Mouse (Mus musculus): ENCODE measurements around the gene Klf1.
A peak's percentile ranks its signal among the peaks of the same experiment; 100 is the strongest.
"Not testable (repeated sequence)": the region's sequence is repeated elsewhere in the genome, so short reads cannot be mapped to it uniquely, and the experiment has no call there.

Gene Klf1

DNA sequence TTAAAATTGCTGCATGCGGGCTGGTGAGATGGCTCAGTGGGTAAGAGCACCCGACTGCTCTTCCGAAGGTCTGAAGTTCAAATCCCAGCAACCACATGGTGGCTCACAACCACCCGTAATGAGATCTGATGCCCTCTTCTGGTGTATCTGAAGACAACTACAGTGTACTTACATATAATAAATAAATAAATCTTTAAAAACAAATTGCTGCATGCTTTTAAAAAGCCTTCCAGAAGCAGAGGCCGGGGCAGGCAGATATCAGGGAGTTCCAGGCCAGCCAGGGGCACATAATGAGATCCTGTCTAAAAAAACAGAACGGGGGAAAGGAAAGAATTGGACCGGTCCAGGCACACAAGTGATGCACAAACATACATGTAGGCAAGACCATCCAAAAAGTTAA, 6.3 kb downstream of the Klf1 start:
- not testable (repeated sequence) for DNase-seq

- DNase-seq, result peak; percentile 78
These were observed 6.9 kb downstream of the Klf1 start, which contains the start of gene Dnase2a for GRCm38 (mm10) chr8:84908421-84909161. Gene Dnase2a, plus strand, starts transcription at chr8:84908560.

- no peak for DNase-seq
These were observed 7.5 kb downstream of the Klf1 start for GRCm38 (mm10) chr8:84909162-84909767.

GRCm38 (mm10) chr8:84909949-84910348, 8.2 kb downstream of the Klf1 start:
- no peak for DNase-seq

DNA sequence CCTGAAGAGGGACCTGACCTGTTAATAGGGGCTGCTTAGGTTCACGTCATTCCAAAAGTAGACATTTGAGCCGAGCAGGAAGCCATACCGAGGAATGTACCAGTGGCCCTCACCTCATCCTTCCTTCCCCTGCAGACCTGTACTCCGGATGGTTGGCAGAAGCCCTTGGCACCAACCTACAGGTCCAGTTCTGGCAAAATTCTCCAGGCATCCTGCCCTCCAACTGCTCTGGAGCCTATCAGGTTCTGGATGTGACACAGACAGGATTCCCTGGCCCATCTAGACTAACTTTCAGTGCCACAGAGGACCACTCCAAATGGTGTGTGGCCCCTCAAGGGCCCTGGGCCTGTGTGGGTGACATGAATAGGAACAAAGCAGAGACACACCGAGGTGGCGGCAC, 8.8 kb downstream of the Klf1 start:
- no peak for DNase-seq

- no peak for DNase-seq
These were observed 10.1 kb downstream of the Klf1 start for GRCm38 (mm10) chr8:84911854-84912253.

- no peak for DNase-seq
These were observed 10.7 kb downstream of the Klf1 start for GRCm38 (mm10) chr8:84912391-84912790.

- DNase-seq, result peak; percentile 83
These were observed 11.3 kb downstream of the Klf1 start for GRCm38 (mm10) chr8:84912895-84913501.

DNA sequence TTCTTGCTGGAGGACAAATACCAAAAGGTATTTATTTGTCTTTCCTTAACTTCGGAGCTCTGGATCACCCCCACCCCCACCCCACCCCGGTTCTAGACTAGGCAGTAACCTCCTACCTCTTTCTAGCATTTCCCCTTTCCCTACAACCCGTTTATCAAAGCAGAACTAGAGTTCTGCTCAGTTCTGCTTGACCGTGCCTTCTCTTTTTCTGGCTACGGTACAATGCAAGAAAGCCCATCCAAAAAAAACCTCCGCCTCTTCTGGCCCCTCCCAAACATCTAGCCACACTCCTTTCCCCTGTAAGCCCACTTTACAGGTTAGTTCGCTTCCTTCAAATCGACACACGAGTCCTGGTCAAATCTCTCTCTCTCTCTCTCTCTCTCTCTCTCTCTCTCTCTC, 11.8 kb downstream of the Klf1 start:
- no peak for DNase-seq

DNA sequence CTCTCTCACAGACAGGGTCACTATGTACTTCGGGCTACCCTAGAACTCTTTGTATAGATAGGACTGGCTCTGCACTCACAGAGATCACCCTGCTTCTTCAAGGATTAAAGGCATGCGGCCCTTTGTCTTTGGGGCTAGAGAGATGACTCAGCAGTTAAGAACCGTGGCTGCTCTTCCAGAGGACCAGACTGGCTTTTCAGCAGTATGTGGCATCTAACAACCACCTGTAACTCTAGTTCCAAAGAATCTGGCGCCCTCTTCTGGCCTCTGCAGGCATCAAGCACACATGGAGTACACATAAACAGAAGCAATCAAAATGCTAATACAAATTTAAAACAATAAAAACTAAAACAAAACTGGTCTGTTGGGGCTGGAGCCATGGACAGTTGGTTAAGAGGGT, 12.2 kb downstream of the Klf1 start:
- peak; percentile 69 for DNase-seq

- DNase-seq, result no peak
These were observed 13.5 kb downstream of the Klf1 start for GRCm38 (mm10) chr8:84915269-84915668.

DNA sequence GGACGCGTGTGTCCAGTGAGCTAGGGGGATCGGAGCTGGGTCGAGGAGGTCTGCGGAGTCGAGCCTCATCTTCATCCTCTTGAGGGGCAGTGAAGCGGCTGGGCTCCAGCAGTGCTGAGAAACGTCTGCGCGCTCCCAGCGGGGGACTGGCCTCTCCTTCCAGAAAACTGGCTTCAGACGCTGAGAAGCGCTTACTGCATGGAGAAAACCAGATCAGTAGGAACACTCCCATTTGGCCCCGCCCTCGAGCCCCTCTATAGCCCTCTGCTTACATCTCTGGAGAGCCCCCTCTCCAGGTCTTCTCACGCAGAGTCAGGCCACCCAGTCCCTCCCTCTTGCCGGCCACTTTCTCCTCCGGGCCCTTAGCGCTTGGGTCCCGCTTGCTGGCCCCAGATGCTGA, 16.1 kb downstream of the Klf1 start:
- no peak for DNase-seq

GRCm38 (mm10) chr8:84918646-84919045, 16.9 kb downstream of the Klf1 start:
- DNase-seq, result no peak

- no peak for DNase-seq
These were observed 19.9 kb downstream of the Klf1 start for GRCm38 (mm10) chr8:84921596-84921995.

GRCm38 (mm10) chr8:84925557-84925956, 23.8 kb downstream of the Klf1 start:
- no peak for DNase-seq

GRCm38 (mm10) chr8:84927513-84927912, 25.8 kb downstream of the Klf1 start:
- no peak for DNase-seq

GRCm38 (mm10) chr8:84928456-84929306, 27.0 kb downstream of the Klf1 start:
- DNase-seq, result peak; percentile 81

DNA sequence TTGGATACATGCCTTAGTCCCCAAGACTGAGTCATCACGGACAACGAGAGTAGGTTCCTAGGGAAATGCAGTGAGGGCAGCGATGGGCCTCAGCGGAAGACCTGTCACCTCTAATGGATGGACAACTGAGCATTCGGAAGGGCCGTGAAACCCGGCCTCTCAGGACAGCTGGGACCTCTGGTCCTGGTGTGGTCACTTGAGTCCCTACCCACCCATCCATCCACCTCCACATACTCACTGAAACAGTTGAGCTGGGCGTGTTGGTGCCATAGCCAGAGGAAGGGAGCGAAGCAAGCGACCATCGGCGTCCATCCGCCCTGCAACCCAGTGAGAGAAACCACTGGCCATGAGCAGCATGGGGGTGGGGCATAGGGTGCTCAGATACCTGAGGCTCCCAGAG, 28.9 kb downstream of the Klf1 start:
- DNase-seq, result no peak

GRCm38 (mm10) chr8:84933767-84934559, 32.2 kb downstream of the Klf1 start:
- no peak for DNase-seq

DNA sequence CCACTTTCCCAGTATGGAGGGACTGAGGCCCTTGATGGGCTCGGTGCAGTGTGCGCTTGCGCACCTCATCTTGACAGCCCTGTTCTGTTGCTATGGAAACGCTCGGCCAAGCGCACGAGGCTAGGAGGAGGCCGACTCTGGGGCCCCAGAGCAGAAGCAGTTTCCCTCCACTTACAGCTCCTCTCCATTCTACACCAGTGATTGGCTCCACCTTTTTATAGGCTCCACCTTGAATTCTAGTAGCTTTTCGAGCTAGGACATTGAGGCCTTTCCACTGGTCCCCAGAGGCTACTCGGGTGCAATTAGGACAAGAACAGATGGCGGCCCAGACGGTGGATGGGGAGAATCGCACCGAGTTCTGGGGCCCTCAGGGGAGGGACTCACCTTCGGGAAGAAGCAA, 33.1 kb downstream of the Klf1 start:
- DNase-seq, result no peak

GRCm38 (mm10) chr8:84935489-84935888, 33.8 kb downstream of the Klf1 start:
- no peak for DNase-seq
